Mouse (Mus musculus): ENCODE measurements around the gene Csk. TPM values are rescaled to one million over a fixed set of nuclear protein-coding genes. Genes with fewer than 3 reads are reported as not detected.

Gene Csk
- polyA plus RNA-seq (2012; rRNA removed) = 54.7 and 94.3 TPM in 2 replicates

GRCm38 (mm10) chr9:57653283-57653682 lies at the start of gene Csk:
Csk (minus strand) TSS chr9:57653631.

GRCm38 (mm10) chr9:57687751-57688150 lies 34.3 kb upstream of the Csk start, which contains the start of gene Cyp1a1:
Cyp1a1 (plus strand) TSS chr9:57687928.

DNA sequence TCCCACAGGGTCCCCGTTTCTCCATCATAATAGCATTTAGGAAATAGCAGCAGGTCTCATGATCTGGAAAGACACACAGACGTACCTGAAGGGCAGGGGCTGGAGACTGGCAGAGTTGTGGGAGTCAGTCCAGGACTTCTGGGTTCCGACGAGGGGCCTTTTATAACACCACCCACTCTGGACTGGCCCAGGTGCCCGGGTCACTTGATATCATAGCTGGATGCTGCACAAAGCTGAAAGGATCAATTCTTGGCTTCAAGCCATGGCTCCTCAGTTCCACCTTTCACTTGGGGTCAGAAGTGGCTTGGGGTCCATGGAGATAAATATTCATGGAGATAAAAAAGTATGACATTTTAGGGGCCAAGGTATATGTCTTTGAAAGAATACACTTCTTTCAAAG lies 30.1 kb upstream of the Csk start, which contains the start of gene Cyp1a2:
Cyp1a2 (minus strand) TSS at position 184 of the 400 bp plus-strand sequence.

GRCm38 (mm10) chr9:57620674-57621073 lies 32.8 kb downstream of the Csk start, which contains the start of gene Lman1l:
Lman1l (minus strand) TSS chr9:57620774.

GRCm38 (mm10) chr9:57606139-57606851 lies 47.1 kb downstream of the Csk start, which contains the start of gene Cplx3:
Cplx3 (minus strand) TSS chr9:57606281.

GRCm38 (mm10) chr9:57589224-57590126 lies 64.0 kb downstream of the Csk start, which contains the start of gene Ulk3:
Ulk3 (plus strand) TSS chr9:57589452.

Other genes with a start within 250 kb of the Csk start
- 16.8 and 25.7 TPM in 2 replicates for gene Ppcdc, start 213.5 kb downstream of the Csk start, polyA plus RNA-seq (2012; rRNA removed)
- 47.3 and 47.6 TPM in 2 replicates for gene Scamp5, start 185.6 kb downstream of the Csk start, polyA plus RNA-seq (2012; rRNA removed)
- 3.3 and 4.3 TPM in 2 replicates for gene Rpp25, start 149.6 kb downstream of the Csk start, polyA plus RNA-seq (2012; rRNA removed)
- gene Cox5a, start 132.4 kb downstream of the Csk start, polyA plus RNA-seq (2012; rRNA removed) = 182 and 251 TPM in 2 replicates
- gene Fam219b, start 116.1 kb downstream of the Csk start, polyA plus RNA-seq (2012; rRNA removed) = 12.3 and 20.8 TPM in 2 replicates
- gene Mpi, start 100.9 kb downstream of the Csk start, polyA plus RNA-seq (2012; rRNA removed) = 62.6 and 65.6 TPM in 2 replicates
- gene Scamp2, start 92.7 kb downstream of the Csk start, polyA plus RNA-seq (2012; rRNA removed) = 37.6 and 48.1 TPM in 2 replicates
- 21.0 and 22.8 TPM in 2 replicates for gene Ulk3, start 64.2 kb downstream of the Csk start, polyA plus RNA-seq (2012; rRNA removed)
- gene Cplx3, start 47.4 kb downstream of the Csk start, polyA plus RNA-seq (2012; rRNA removed) = 0.80 and 1.7 TPM in 2 replicates
- gene Lman1l, start 32.9 kb downstream of the Csk start, polyA plus RNA-seq (2012; rRNA removed) = 0.05 and 0.06 TPM in 2 replicates
- gene Cyp1a2, start 30.1 kb upstream of the Csk start, polyA plus RNA-seq (2012; rRNA removed) = not detected in 2 replicates
- gene Cyp1a1, start 34.3 kb upstream of the Csk start, polyA plus RNA-seq (2012; rRNA removed) = 0.02 TPM in 1 of 2 replicates, not detected in the other
- 14.4 and 21.7 TPM in 2 replicates for gene Edc3, start 54.9 kb upstream of the Csk start, polyA plus RNA-seq (2012; rRNA removed)
- gene Clk3, start 112.2 kb upstream of the Csk start, polyA plus RNA-seq (2012; rRNA removed) = 128 and 137 TPM in 2 replicates
- gene Arid3b, start 183.2 kb upstream of the Csk start, polyA plus RNA-seq (2012; rRNA removed) = 19.2 and 22.9 TPM in 2 replicates

Measured in central nervous system, embryonic 11.5 days (tissue).